Mouse (Mus musculus) cortical plate, adult 2 months (tissue): Measurements from ENCODE around the gene Rnf41. TPM values are rescaled to one million over a fixed set of nuclear protein-coding genes. Genes with fewer than 3 reads are reported as not detected.

Experiments
- H3K27ac ChIP-seq: fragments of 200-500 bp; 2 replicates; pipeline ENCODE4 v1.5.1; 2012; ENCODE audit warnings: low read length, control low read depth, inconsistent platforms; ENCODE audit not compliant: insufficient read depth
- H3K4me1 ChIP-seq: fragments of 200-500 bp; 2 replicates; pipeline ENCODE4 v1.6.1; 2011; ENCODE audit warnings: low read length; ENCODE audit not compliant: control insufficient read depth, insufficient read depth
- H3K4me3 ChIP-seq: fragments of 200-500 bp; 2 replicates; pipeline ENCODE4 v1.5.1; 2011; ENCODE audit warnings: mild to moderate bottlenecking, low read length, control low read depth; ENCODE audit not compliant: insufficient read depth
- CTCF ChIP-seq: fragments of 200-500 bp; IDR thresholded peaks from 2 replicates; pipeline ENCODE4 v1.5.1; 2011; ENCODE audit warnings: mild to moderate bottlenecking, control low read depth, low read length; ENCODE audit not compliant: insufficient read depth; ENCODE audit errors: extremely low read depth
- POLR2A ChIP-seq: fragments of 200-500 bp; IDR thresholded peaks from 2 replicates; pipeline ENCODE4 v1.6.1; 2011; ENCODE audit warnings: mild to moderate bottlenecking, low read length, control low read depth; ENCODE audit not compliant: insufficient read depth; ENCODE audit errors: extremely low read depth
- polyA plus RNA-seq: library from polyadenylated mRNA; depleted of rRNA; stranded (reverse); fragments of >200 nt; gene quantifications from 2 replicates; pipeline ENCODE4 v1.2.3, GENCODE M21; 2012

Rnf41 gene
- polyA plus RNA-seq, 1 experiment, result 78.2 TPM

- TF ChIP-seq CTCF (no peak), POLR2A (no peak)
- no peak overlapping the region for H3K27ac ChIP-seq
Observed at GRCm38 (mm10) chr10:128372142-128372541, 39.3 kb upstream of the Rnf41 start.

GRCm38 (mm10) chr10:128372989-128373748 is 38.3 kb upstream of the Rnf41 start:
- no peak for TF ChIP-seq POLR2A
- TF ChIP-seq CTCF, result no peak
- Histone ChIP-seq H3K4me3 (no peak overlapping the region), H3K27ac (no peak overlapping the region), H3K4me1 (peaks cover under 1% of the 10 kb centered on the region; the same call in 1 of the 2 replicates)

More at GRCm38 (mm10) chr10:128372142-128372541, 39.3 kb upstream of the Rnf41 start:
- no peak overlapping the region for H3K4me3 ChIP-seq
- H3K4me1 ChIP-seq, result peaks cover 2% of the 10 kb centered on the region; the same call in 1 of the 2 replicates

- TF ChIP-seq POLR2A (no peak), CTCF (0 out of 2 replicates have a peak, but pooled peaks have one; percentile 10)
- Histone ChIP-seq H3K4me1 (peaks cover 6% of the 10 kb centered on the region), H3K27ac (no peak overlapping the region), H3K4me3 (no peak overlapping the region)
Observed at GRCm38 (mm10) chr10:128374393-128374792, 37.1 kb upstream of the Rnf41 start.

GRCm38 (mm10) chr10:128376099-128376454 is 35.4 kb upstream of the Rnf41 start:
- H3K4me3 ChIP-seq, result peak overlapping the region; percentile 88
- peaks cover 6% of the 10 kb centered on the region for H3K4me1 ChIP-seq
- TF ChIP-seq POLR2A, result no peak
- TF ChIP-seq CTCF, result no peak
- peak overlapping the region; percentile 100 for H3K27ac ChIP-seq

- H3K4me3 ChIP-seq, result peak within 1 kb of the TSS; percentile 88
- H3K4me1 ChIP-seq, result peaks cover 6% of the 10 kb centered on the region
- peak within 1 kb of the TSS; percentile 100 for H3K27ac ChIP-seq
- TF ChIP-seq POLR2A (no peak), CTCF (0 out of 2 replicates have a peak, but pooled peaks have one; percentile 1)
Observed at GRCm38 (mm10) chr10:128376455-128377211, 34.8 kb upstream of the Rnf41 start, which contains the start of gene Ankrd52. Ankrd52 (plus strand) TSS chr10:128377115.

- Histone ChIP-seq H3K4me3 (peak overlapping the region; percentile 88), H3K4me1 (peaks cover 6% of the 10 kb centered on the region), H3K27ac (peak overlapping the region; percentile 68)
- TF ChIP-seq CTCF (no peak), POLR2A (no peak)
Observed at GRCm38 (mm10) chr10:128377222-128377939, 34.1 kb upstream of the Rnf41 start.

- H3K4me3 ChIP-seq, result peak overlapping the region; percentile 88
- H3K27ac ChIP-seq, result peak overlapping the region; percentile 68; the same call in 1 of the 2 replicates
- peaks cover 6% of the 10 kb centered on the region for H3K4me1 ChIP-seq
- TF ChIP-seq POLR2A (peak; percentile 64), CTCF (no peak)
Observed at GRCm38 (mm10) chr10:128377940-128378448, 33.5 kb upstream of the Rnf41 start.

GRCm38 (mm10) chr10:128378462-128378861 is 33.0 kb upstream of the Rnf41 start:
- peaks cover 6% of the 10 kb centered on the region for H3K4me1 ChIP-seq

GRCm38 (mm10) chr10:128379260-128379659 is 32.2 kb upstream of the Rnf41 start:
- TF ChIP-seq POLR2A, result no peak
- no peak for TF ChIP-seq CTCF
- H3K4me3 ChIP-seq, result peak overlapping the region; percentile 20; the same call in 1 of the 2 replicates
- no peak overlapping the region for H3K27ac ChIP-seq

More at GRCm38 (mm10) chr10:128378462-128378861, 33.0 kb upstream of the Rnf41 start:
- TF ChIP-seq CTCF (no peak), POLR2A (no peak)
- Histone ChIP-seq H3K27ac (peak overlapping the region; percentile 68; the same call in 1 of the 2 replicates), H3K4me3 (peak overlapping the region; percentile 88)

More at GRCm38 (mm10) chr10:128379260-128379659, 32.2 kb upstream of the Rnf41 start:
- H3K4me1 ChIP-seq, result peaks cover 6% of the 10 kb centered on the region
